Mouse (Mus musculus) liver, embryonic 14.5 days (tissue): ENCODE measurements at regions not wholly inside any gene's neighbourhood (a gene's known extent, or its start where the extent isn't known, plus 50 kb on each side); places are given as distances from the start of the nearest gene placed in this dataset.

Experiments used
- ATAC-seq: fragments of 200-750 bp; cut with Nextera tagmentation; 2 replicates; pipeline ENCODE4 v1.8.0; 2017; ENCODE audit warnings: moderate number of reproducible peaks, mild to moderate bottlenecking, moderate library complexity; ENCODE audit not compliant: insufficient read depth
- DNase-seq, 3 experiments: peaks; one replicate each; pipeline ENCODE4 v3.0.0-alpha.2; 2012 to 2013; ENCODE audit warnings: low read depth in 3 of 3, low spot score in 3 of 3
- H3K27ac ChIP-seq: fragments of 300-500 bp; sonication (generic); 2 replicates; pipeline ENCODE4 v1.5.1; 2014; ENCODE audit warnings: moderate library complexity, mild to moderate bottlenecking, control low read depth, inconsistent platforms
- H3K27me3 ChIP-seq: fragments of 300-500 bp; sonication (generic); 2 replicates; pipeline ENCODE4 v1.6.1; 2014; ENCODE audit warnings: mild to moderate bottlenecking, low read length, moderate library complexity; ENCODE audit not compliant: control insufficient read depth, insufficient read depth
- H3K36me3 ChIP-seq: fragments of 300-500 bp; sonication (generic); replicated peaks from 2 replicates; pipeline ENCODE4 v1.6.1; 2014; ENCODE audit warnings: low read depth; ENCODE audit not compliant: control insufficient read depth, insufficient read depth
- H3K4me1 ChIP-seq, 2 experiments: fragments of 200-500 bp in 1 of 2; fragments of 300-500 bp in 1 of 2; sonication (generic) in 1 of 2; replicated peaks; 2 replicates each; pipeline ENCODE4 v1.6.1; 2012 to 2014; ENCODE audit warnings: antibody characterized with exemption in 1 of 2, inconsistent platforms in 1 of 2, low read length in 1 of 2; ENCODE audit not compliant: control insufficient read depth in 2 of 2, insufficient read depth in 2 of 2
- H3K4me2 ChIP-seq: fragments of 300-500 bp; sonication (generic); 2 replicates; pipeline ENCODE4 v1.6.1; 2014; ENCODE audit warnings: low read depth, mild to moderate bottlenecking, control low read depth, moderate library complexity
- H3K4me3 ChIP-seq, 2 experiments: fragments of 200-500 bp in 1 of 2; fragments of 300-500 bp in 1 of 2; sonication (generic) in 1 of 2; 2 replicates each; pipeline ENCODE4 v1.5.1; 2012 to 2014; ENCODE audit warnings: low read depth in 2 of 2, low read length in 2 of 2, mild to moderate bottlenecking in 2 of 2, control low read depth in 1 of 2, inconsistent platforms in 1 of 2, moderate library complexity in 1 of 2; ENCODE audit not compliant: insufficient read depth in 1 of 2
- H3K9ac ChIP-seq: fragments of 300-500 bp; sonication (generic); replicated peaks from 2 replicates; pipeline ENCODE4 v1.6.1; 2014; ENCODE audit warnings: mild to moderate bottlenecking, control low read depth, moderate library complexity
- H3K9me3 ChIP-seq: fragments of 300-500 bp; sonication (generic); 2 replicates; pipeline ENCODE4 v1.6.1; 2016; ENCODE audit warnings: low read length, mixed read lengths; ENCODE audit not compliant: control insufficient read depth
- CTCF ChIP-seq: IDR thresholded peaks from 2 replicates; pipeline ENCODE4 v1.5.1; 2016; ENCODE audit warnings: antibody characterized with exemption, low read depth, control low read depth
- EP300 ChIP-seq: IDR thresholded peaks from 2 replicates; pipeline ENCODE4 v1.6.1; 2016; ENCODE audit warnings: antibody characterized with exemption, low read depth
- WGBS: fragments of 180-500 bp; shearing (Covaris S2); extraction: QIAGEN DNeasy Blood & Tissue Kit; methylation state at CpG from one replicate; pipeline ENCODE4 v1.1.7; 2014; ENCODE audit not compliant: insufficient replicate concordance; 5-methylcytosine and 5-hydroxymethylcytosine counted together

- TF ChIP-seq EP300 (no peak), CTCF (no peak)
- WGBS: 61% methylated on average over 4 of the region's 4 CpGs
- H3K9ac ChIP-seq: no peak overlapping the region
- H3K36me3 ChIP-seq: no peaks in the 10 kb centered on the region
- no peaks in the 10 kb centered on the region for H3K4me1 ChIP-seq
- H3K4me3 ChIP-seq: no peak overlapping the region
- DNase-seq (no peak), ATAC-seq (no peak)
- H3K27ac ChIP-seq: no peak overlapping the region
- H3K9me3 ChIP-seq: no peaks in the 10 kb centered on the region
- H3K27me3 ChIP-seq: no peaks in the 10 kb centered on the region
- no peak overlapping the region for H3K4me2 ChIP-seq
Observed at GRCm38 (mm10) chr11:43333547-43333946, 92.5 kb downstream of the Pttg1 start.

DNA sequence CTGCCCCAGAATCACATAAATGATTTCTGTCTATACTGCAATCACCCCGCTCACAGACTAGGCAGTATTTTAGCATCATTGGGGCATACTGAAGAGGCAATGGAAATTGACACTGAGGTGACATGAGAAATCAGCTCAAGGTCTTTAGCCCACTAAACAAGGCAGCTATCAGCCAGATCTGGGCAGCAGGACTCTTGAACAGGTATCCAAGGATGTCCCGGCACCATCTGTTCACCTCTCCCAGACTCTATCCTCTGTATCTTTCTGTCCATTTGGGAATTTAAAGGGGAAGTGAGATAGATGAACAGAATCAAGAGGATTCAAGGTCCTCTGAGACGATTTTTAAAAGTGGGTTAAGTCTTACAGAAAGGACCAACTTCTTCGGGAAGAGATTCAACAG lies 112.1 kb downstream of the Pttg1 start:
- H3K36me3 ChIP-seq: no peaks in the 10 kb centered on the region
- H3K9me3 ChIP-seq: no peaks in the 10 kb centered on the region
- H3K9ac ChIP-seq: no peak overlapping the region
- 51% methylated on average over 4 of the region's 4 CpGs for WGBS
- H3K4me1 ChIP-seq: no peaks in the 10 kb centered on the region
- DNase-seq (no peak), ATAC-seq (no peak)
- no peak overlapping the region for H3K27ac ChIP-seq
- no peaks in the 10 kb centered on the region for H3K27me3 ChIP-seq
- no peak overlapping the region for H3K4me3 ChIP-seq
- no peak for TF ChIP-seq EP300
- no peak for TF ChIP-seq CTCF
- H3K4me2 ChIP-seq: no peak overlapping the region
